Mouse (Mus musculus) CH12.LX (cell line): ENCODE data around the gene Btbd1. TPM values are rescaled to one million over a fixed set of nuclear protein-coding genes. Genes with fewer than 3 reads are reported as not detected.
A peak's percentile ranks its signal among the peaks of the same experiment; 100 is the strongest.

Experiments used
- DNase-seq: peaks from one replicate; pipeline ENCODE4 v3.0.0-alpha.2; 2013; ENCODE audit errors: extremely low read depth
- H3K27ac ChIP-seq: 2 replicates; pipeline ENCODE4 v1.5.1; 2012; ENCODE audit warnings: low read depth, mild to moderate bottlenecking, control low read depth, moderate library complexity; ENCODE audit not compliant: insufficient read depth
- H3K27me3 ChIP-seq: replicated peaks from 2 replicates; pipeline ENCODE3; 2012; ENCODE audit warnings: inconsistent platforms
- H3K36me3 ChIP-seq, 2 experiments: replicated peaks in 1 of 2; 2 replicates each; pipeline versions ENCODE3 to v1.6.1; 2012; ENCODE audit warnings: inconsistent platforms in 1 of 2, low read length in 1 of 2, mild to moderate bottlenecking in 1 of 2, mixed read lengths in 1 of 2, moderate library complexity in 1 of 2; ENCODE audit not compliant: control insufficient read depth in 1 of 2, insufficient read depth in 1 of 2
- H3K4me1 ChIP-seq, 2 experiments: 2 replicates each; pipeline ENCODE4 v1.6.1; 2012; ENCODE audit warnings: inconsistent platforms in 1 of 2, moderate library complexity in 1 of 2; ENCODE audit not compliant: insufficient read depth in 2 of 2, control insufficient read depth in 1 of 2
- H3K4me2 ChIP-seq: 2 replicates; pipeline ENCODE4 v1.6.1; 2012; ENCODE audit warnings: low read depth, mild to moderate bottlenecking, control low read depth; ENCODE audit not compliant: poor library complexity, insufficient read depth, severe bottlenecking
- H3K4me3 ChIP-seq, 3 experiments: fragments of 150-350 bp in 1 of 3; sonication (generic) in 1 of 3; replicated peaks in 1 of 3; 2 replicates each; pipeline versions ENCODE3 to v1.5.1; 2011 to 2012; ENCODE audit warnings: low read depth in 2 of 3, low read length in 2 of 3, mild to moderate bottlenecking in 2 of 3, moderate library complexity in 2 of 3, control low read depth in 1 of 3, improper control_type of control experiment in 1 of 3, inconsistent platforms in 1 of 3, mixed read lengths in 1 of 3; ENCODE audit not compliant: poor library complexity in 1 of 3
- H3K79me2 ChIP-seq: replicated peaks from 2 replicates; pipeline ENCODE4 v1.6.1; 2012; ENCODE audit warnings: mild to moderate bottlenecking, moderate library complexity; ENCODE audit not compliant: control insufficient read depth, poor library complexity, insufficient read depth, severe bottlenecking; ENCODE audit errors: extremely low read depth
- H3K9ac ChIP-seq: 2 replicates; pipeline ENCODE4 v1.6.1; 2012; ENCODE audit warnings: low read depth, mild to moderate bottlenecking, control low read depth, moderate library complexity; ENCODE audit not compliant: insufficient read depth
- H3K9me3 ChIP-seq: replicated peaks from 2 replicates; pipeline ENCODE3; 2012; ENCODE audit warnings: low read length, inconsistent platforms, mixed read lengths
- BHLHE40 ChIP-seq: IDR thresholded peaks from 2 replicates; pipeline ENCODE4 v1.6.1; 2011; ENCODE audit warnings: mild to moderate bottlenecking, low read depth, low read length, improper control_type of control experiment
- CHD1 ChIP-seq: IDR thresholded peaks from 2 replicates; pipeline ENCODE4 v1.6.1; 2012; ENCODE audit warnings: low read depth, low read length, improper control_type of control experiment, inconsistent platforms
- CHD2 ChIP-seq: IDR thresholded peaks from 2 replicates; pipeline ENCODE4 v1.6.1; 2011; ENCODE audit warnings: low read length, improper control_type of control experiment
- CTCF ChIP-seq, 2 experiments: IDR thresholded peaks in 1 of 2; conservative IDR thresholded peaks in 1 of 2; 2 replicates each; pipeline ENCODE4 v1.5.1; 2011 to 2012; ENCODE audit warnings: low read depth in 2 of 2, low read length in 2 of 2, improper control_type of control experiment in 1 of 2, inconsistent platforms in 1 of 2, mild to moderate bottlenecking in 1 of 2, moderate library complexity in 1 of 2
- E2F4 ChIP-seq: IDR thresholded peaks from 2 replicates; pipeline ENCODE4 v1.6.1; 2011; ENCODE audit warnings: low read depth, low read length, improper control_type of control experiment; ENCODE audit not compliant: insufficient replicate concordance
- ELF1 ChIP-seq: IDR thresholded peaks from 2 replicates; pipeline ENCODE4 v1.6.1; 2014; ENCODE audit warnings: low read depth, mild to moderate bottlenecking, inconsistent platforms, low read length, improper control_type of control experiment
- EP300 ChIP-seq: IDR thresholded peaks from 2 replicates; pipeline ENCODE4 v1.6.1; 2011; ENCODE audit warnings: low read length, improper control_type of control experiment
- ETS1 ChIP-seq: conservative IDR thresholded peaks from 2 replicates; pipeline ENCODE4 v1.6.1; 2012; ENCODE audit warnings: low read depth, mild to moderate bottlenecking, inconsistent platforms, low read length, improper control_type of control experiment, moderate library complexity
- GABPA ChIP-seq: IDR thresholded peaks from 2 replicates; pipeline ENCODE4 v1.6.1; 2012; ENCODE audit warnings: low read depth, low read length, improper control_type of control experiment, inconsistent platforms; ENCODE audit not compliant: insufficient replicate concordance
- HCFC1 ChIP-seq: IDR thresholded peaks from 2 replicates; pipeline ENCODE4 v1.6.1; 2012; ENCODE audit warnings: low read depth, mild to moderate bottlenecking, inconsistent platforms, low read length, improper control_type of control experiment
- IRF4 ChIP-seq: IDR thresholded peaks from 2 replicates; pipeline ENCODE4 v1.6.1; 2014; ENCODE audit warnings: low read depth, mild to moderate bottlenecking, inconsistent platforms, low read length, improper control_type of control experiment
- JUN ChIP-seq: IDR thresholded peaks from 2 replicates; pipeline ENCODE4 v1.6.1; 2011; ENCODE audit warnings: low read depth, mild to moderate bottlenecking, low read length, improper control_type of control experiment, moderate library complexity; ENCODE audit not compliant: insufficient read depth
- JUND ChIP-seq: conservative IDR thresholded peaks from 2 replicates; pipeline ENCODE4 v1.6.1; 2011; ENCODE audit warnings: low read depth, low read length, improper control_type of control experiment
- KAT2A ChIP-seq: IDR thresholded peaks from 2 replicates; pipeline ENCODE4 v1.6.1; 2012; ENCODE audit warnings: low read length, improper control_type of control experiment, inconsistent platforms; ENCODE audit not compliant: insufficient replicate concordance
- MAFK ChIP-seq: IDR thresholded peaks from 2 replicates; pipeline ENCODE4 v1.6.1; 2011; ENCODE audit warnings: low read length, improper control_type of control experiment; ENCODE audit not compliant: insufficient replicate concordance
- MAX ChIP-seq: IDR thresholded peaks from 2 replicates; pipeline ENCODE4 v1.6.1; 2011; ENCODE audit warnings: low read length, improper control_type of control experiment
- MAZ ChIP-seq: IDR thresholded peaks from 2 replicates; pipeline ENCODE4 v1.6.1; 2012; ENCODE audit warnings: low read depth, mild to moderate bottlenecking, inconsistent platforms, low read length, improper control_type of control experiment, moderate library complexity
- MEF2A ChIP-seq: IDR thresholded peaks from 2 replicates; pipeline ENCODE4 v1.6.1; 2014; ENCODE audit warnings: low read depth, mild to moderate bottlenecking, inconsistent platforms, low read length, improper control_type of control experiment, borderline replicate concordance
- MXI1 ChIP-seq: IDR thresholded peaks from 2 replicates; pipeline ENCODE4 v1.6.1; 2011; ENCODE audit warnings: mild to moderate bottlenecking, low read depth, low read length, improper control_type of control experiment
- MYC ChIP-seq: IDR thresholded peaks from 2 replicates; pipeline ENCODE4 v1.6.1; 2011; ENCODE audit warnings: low read depth, mild to moderate bottlenecking, improper control_type of control experiment, low read length
- NELFE ChIP-seq: IDR thresholded peaks from 2 replicates; pipeline ENCODE4 v1.6.1; 2011; ENCODE audit warnings: low read depth, low read length, improper control_type of control experiment
- NRF1 ChIP-seq: IDR thresholded peaks from 2 replicates; pipeline ENCODE4 v1.6.1; 2014; ENCODE audit warnings: low read depth, mild to moderate bottlenecking, inconsistent platforms, low read length, improper control_type of control experiment, moderate library complexity
- PAX5 ChIP-seq: IDR thresholded peaks from 2 replicates; pipeline ENCODE4 v1.6.1; 2012; ENCODE audit warnings: low read length, inconsistent platforms, mixed read lengths
- POLR2A ChIP-seq: IDR thresholded peaks from 2 replicates; pipeline ENCODE4 v1.6.1; 2011; ENCODE audit warnings: low read depth, mild to moderate bottlenecking, improper control_type of control experiment, low read length
- POLR2AphosphoS2 ChIP-seq: IDR thresholded peaks from 2 replicates; pipeline ENCODE4 v1.6.1; 2011; ENCODE audit warnings: low read depth, low read length, improper control_type of control experiment
- RAD21 ChIP-seq: IDR thresholded peaks from 2 replicates; pipeline ENCODE4 v1.6.1; 2011; ENCODE audit warnings: low read depth, mild to moderate bottlenecking, low read length, improper control_type of control experiment, moderate library complexity
- RCOR1 ChIP-seq: conservative IDR thresholded peaks from 2 replicates; pipeline ENCODE4 v1.6.1; 2012; ENCODE audit warnings: low read depth, mild to moderate bottlenecking, inconsistent platforms, low read length, improper control_type of control experiment
- SIN3A ChIP-seq: IDR thresholded peaks from 2 replicates; pipeline ENCODE4 v1.6.1; 2012; ENCODE audit warnings: low read length, improper control_type of control experiment, inconsistent platforms
- SMC3 ChIP-seq: IDR thresholded peaks from 2 replicates; pipeline ENCODE4 v1.6.1; 2011; ENCODE audit warnings: low read depth, low read length, improper control_type of control experiment
- TBP ChIP-seq: conservative IDR thresholded peaks from 2 replicates; pipeline ENCODE4 v1.6.1; 2011; ENCODE audit warnings: low read depth, low read length, improper control_type of control experiment
- TCF12 ChIP-seq: IDR thresholded peaks from 2 replicates; pipeline ENCODE4 v1.6.1; 2014; ENCODE audit warnings: low read depth, mild to moderate bottlenecking, inconsistent platforms, low read length, improper control_type of control experiment
- UBTF ChIP-seq: IDR thresholded peaks from 2 replicates; pipeline ENCODE4 v1.6.1; 2012; ENCODE audit warnings: low read depth, mild to moderate bottlenecking, inconsistent platforms, low read length, improper control_type of control experiment, moderate library complexity
- USF1 ChIP-seq: IDR thresholded peaks from 2 replicates; pipeline ENCODE4 v1.6.1; 2014; ENCODE audit warnings: low read depth, mild to moderate bottlenecking, inconsistent platforms, low read length, improper control_type of control experiment
- USF2 ChIP-seq: conservative IDR thresholded peaks from 2 replicates; pipeline ENCODE4 v1.6.1; 2011; ENCODE audit warnings: low read depth, low read length, improper control_type of control experiment
- ZC3H11A ChIP-seq: IDR thresholded peaks from 2 replicates; pipeline ENCODE4 v1.6.1; 2012; ENCODE audit warnings: low read depth, mild to moderate bottlenecking, inconsistent platforms, low read length, improper control_type of control experiment
- ZKSCAN1 ChIP-seq: IDR thresholded peaks from 2 replicates; pipeline ENCODE4 v1.6.1; 2012; ENCODE audit warnings: low read depth, inconsistent platforms, low read length, improper control_type of control experiment, borderline replicate concordance
- ZMIZ1 ChIP-seq: IDR thresholded peaks from 2 replicates; pipeline ENCODE4 v1.6.1; 2012; ENCODE audit warnings: low read depth, mild to moderate bottlenecking, inconsistent platforms, low read length, improper control_type of control experiment
- ZNF384 ChIP-seq: IDR thresholded peaks from 2 replicates; pipeline ENCODE4 v1.6.1; 2012; ENCODE audit warnings: low read depth, low read length, improper control_type of control experiment, inconsistent platforms
- dilution Hi-C: fragments of 300-500 bp; cut with MboI; formaldehyde crosslinking; loops from 2 replicates; pipeline ENCODE4 v1.14.3; 2020; ENCODE audit warnings: low sequenced_read_pairs; ENCODE audit not compliant: extremely low pct_unique_long_range_greater_than_20kb, extremely low pct_ligation_motif_present
- in situ Hi-C: fragments of 300-500 bp; cut with MboI; formaldehyde crosslinking; loops from 3 replicates; pipeline ENCODE4 v1.14.3; 2019; ENCODE audit warnings: low sequenced_read_pairs, low pct_ligation_motif_present, low pct_unique_long_range_greater_than_20kb, mixed read lengths
- polyA plus RNA-seq: library from polyadenylated mRNA; unstranded; fragments of >175 nt; gene quantifications from 2 replicates; pipeline ENCODE4 v1.2.1, GENCODE M21; 2012; ENCODE audit warnings: low read depth; ENCODE audit not compliant: insufficient read length
- total RNA-seq, 2 experiments: library from RNA; depleted of rRNA; stranded (reverse); fragments of 300-350 nt in 1 of 2; fragments of >200 nt in 1 of 2; gene quantifications; 2 replicates each; pipeline ENCODE4 v1.2.3; 2012 to 2014

The Btbd1 gene
- total and polyA plus RNA-seq, 3 experiments, result 45.8 to 88.8 (median 67.1) TPM

- H3K27me3 ChIP-seq, result no peaks in the 10 kb centered on the region
- no peak overlapping the region for H3K4me3 ChIP-seq
- H3K36me3 ChIP-seq, result no peaks in the 10 kb centered on the region
- TF ChIP-seq POLR2A (peak; percentile 42; the same call in 1 of the 2 replicates), ZMIZ1 (peak; percentile 67; the same call in 1 of the 2 replicates), ZC3H11A (no peak), USF2 (no peak), NRF1 (0 out of 2 replicates have a peak, but pooled peaks have one; percentile 30), ELF1 (peak; percentile 85), SIN3A (peak; percentile 73; the same call in 1 of the 2 replicates), E2F4 (no peak), NELFE (peak; percentile 29; the same call in 1 of the 2 replicates), JUN (peak; percentile 84), ZKSCAN1 (no peak), CHD2 (peak; percentile 69), POLR2AphosphoS2 (0 out of 2 replicates have a peak, but pooled peaks have one; percentile 47), JUND (peak; percentile 83), CTCF (conservative IDR thresholded peaks at IDR 0.05 in 1 of 2, IDR thresholded peaks at IDR 0.05 in 1 of 2; ENCODE audit: low read depth in 2 of 2, low read length in 2 of 2) (no peak), PAX5 (no peak), RAD21 (no peak), HCFC1 (peak; percentile 65), UBTF (no peak), GABPA (no peak), ETS1 (peak; percentile 84), BHLHE40 (peak; percentile 57), KAT2A (0 out of 2 replicates have a peak, but pooled peaks have one; percentile 36), USF1 (no peak), TCF12 (peak; percentile 73), MXI1 (peak; percentile 51), MAX (peak; percentile 66; the same call in 1 of the 2 replicates), SMC3 (no peak), RCOR1 (peak; percentile 94), CHD1 (peak; percentile 78; the same call in 1 of the 2 replicates), MYC (peak; percentile 76; the same call in 1 of the 2 replicates), TBP (peak; percentile 82), MAZ (peak; percentile 75; the same call in 1 of the 2 replicates), IRF4 (peak; percentile 99), MAFK (peak; percentile 57; the same call in 1 of the 2 replicates), EP300 (peak; percentile 97), MEF2A (peak; percentile 85), ZNF384 (0 out of 2 replicates have a peak, but pooled peaks have one; percentile 7)
- H3K9ac ChIP-seq, result no peak overlapping the region
- H3K9me3 ChIP-seq, result no peaks in the 10 kb centered on the region
- H3K4me1 ChIP-seq, result peaks cover 4 to 25% of the 10 kb centered on the region in 2 experiments
- dilution Hi-C loops (no loop called here), in situ Hi-C loops (no loop called here)
- no peaks in the 10 kb centered on the region for H3K79me2 ChIP-seq
- H3K4me2 ChIP-seq, result peak overlapping the region; percentile 92
- peak overlapping the region; percentile 64; the same call in 1 of the 2 replicates for H3K27ac ChIP-seq
- DNase-seq, result peak; percentile 89
Observed at GRCm38 (mm10) chr7:81849214-81849613, 20.0 kb upstream of the Btbd1 start.
